Mouse (Mus musculus) erythroblast, embryonic 14.5 days (primary cell): Measurements from ENCODE around the gene Twist1.

Experiments
- GATA1 ChIP-seq: IDR thresholded peaks from 2 replicates; pipeline ENCODE4 v1.6.1; 2012; ENCODE audit warnings: low read length, inconsistent platforms, mixed read lengths
- TAL1 ChIP-seq: IDR thresholded peaks from 3 replicates; pipeline ENCODE4 v1.6.1; 2012; ENCODE audit warnings: low read length, inconsistent platforms, mixed read lengths

DNA sequence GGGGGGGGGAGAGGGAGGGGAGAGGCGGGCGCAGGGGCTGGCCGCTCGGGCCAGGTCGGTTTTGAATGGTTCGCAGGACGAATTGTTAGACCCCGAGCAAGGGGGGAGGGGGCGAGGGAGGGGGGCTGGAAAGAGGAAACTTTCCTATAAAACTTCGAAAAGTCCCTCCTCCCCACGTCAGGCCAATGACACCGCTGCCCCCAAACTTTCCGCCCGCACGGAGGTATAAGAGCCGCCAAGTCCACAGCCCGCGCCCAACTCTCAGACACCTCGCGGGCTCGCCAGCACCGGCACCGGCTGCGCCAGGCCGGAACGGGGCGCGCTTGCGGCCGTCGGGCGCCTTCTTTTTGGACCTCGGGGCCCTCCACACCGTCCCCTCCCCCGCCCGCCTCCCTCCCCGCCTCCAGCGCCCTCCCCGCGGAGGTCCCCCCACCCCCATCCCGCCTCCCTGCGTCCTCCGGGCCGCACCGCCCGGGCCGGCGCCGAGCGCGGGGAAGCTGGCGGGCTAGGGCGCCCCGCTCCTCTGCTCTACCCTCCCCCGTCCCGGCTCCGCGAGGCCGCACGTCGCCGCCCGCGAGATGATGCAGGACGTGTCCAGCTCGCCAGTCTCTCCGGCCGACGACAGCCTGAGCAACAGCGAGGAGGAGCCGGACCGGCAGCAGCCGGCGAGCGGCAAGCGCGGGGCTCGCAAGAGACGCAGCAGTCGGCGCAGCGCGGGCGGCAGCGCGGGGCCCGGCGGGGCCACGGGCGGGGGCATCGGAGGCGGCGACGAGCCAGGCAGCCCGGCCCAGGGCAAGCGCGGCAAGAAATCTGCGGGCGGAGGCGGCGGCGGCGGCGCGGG is at the start of gene Twist1:
- TF ChIP-seq GATA1 (no peak), TAL1 (no peak)
